In the genomic region with DNA sequence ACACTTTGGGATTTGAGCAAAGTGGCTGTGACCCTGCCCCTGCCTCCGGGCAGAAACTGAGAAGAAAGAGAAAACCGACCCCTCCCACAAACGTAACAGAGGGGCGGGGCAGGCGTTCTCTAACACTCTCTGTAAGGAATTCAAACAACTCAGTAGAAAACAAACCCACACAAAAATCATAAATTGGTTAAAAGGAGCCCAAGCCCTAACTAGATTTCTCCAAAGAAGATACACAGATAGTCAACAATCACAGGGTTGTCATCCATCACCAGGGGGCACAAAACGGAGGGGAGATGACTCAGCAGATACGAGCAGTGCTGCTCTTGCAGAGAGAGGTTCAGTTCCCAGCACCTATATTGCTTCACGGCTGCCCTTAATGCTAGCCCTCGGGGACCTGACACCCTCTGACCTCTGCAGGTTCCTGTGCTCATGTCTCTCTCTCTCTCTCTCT, we compare ENCODE assay signal across 9 mouse cellular contexts.
DNase-seq lines count a peak whose midpoint lies in the region; ATAC-seq and TF ChIP-seq lines count a peak whose summit lies in the region.
"Had no signal": no experiment of that assay in that cellular context is flagged by ENCODE, and none has a peak within 500 bp of the region (broad histone marks: within the 10 kb centered on the region; RNA-seq: fewer than 3 reads in every experiment).

No protein-coding gene starts in this region.

- intact Hi-C loops in gastrocnemius, postnatal 14 days (cut with DNase I; ENCODE audit: low total_unique reads) = loop anchor here (10.0 kb wide), 1 partner anchor 209 kb away; a partner anchor contains a TSS
- intact Hi-C loops in left cerebral cortex, postnatal 14 days (cut with DNase I) = no loop called here

- no peaks in the 10 kb centered on the region for H3K36me3 ChIP-seq in hindbrain, embryonic 15.5 days
- H3K36me3 ChIP-seq in lung, embryonic 15.5 days = no peaks in the 10 kb centered on the region
- no peaks in the 10 kb centered on the region for H3K36me3 ChIP-seq in stomach, postnatal 0 days (ENCODE audit: control insufficient read depth, insufficient read depth, low read length)
- H3K36me3 ChIP-seq: G1E had no signal

- no peak for TF ChIP-seq EP300 in stomach, postnatal 0 days (optimal IDR thresholded peaks at IDR 0.05)

- no peak overlapping the region for H3K9ac ChIP-seq in hindbrain, embryonic 15.5 days
- no peak overlapping the region for H3K9ac ChIP-seq in lung, embryonic 15.5 days
- peak overlapping the region; percentile 31; the same call in 1 of the 2 replicates for H3K9ac ChIP-seq in stomach, postnatal 0 days (ENCODE audit: low read length)

- 0 out of 2 replicates have a peak, but pooled peaks have one; percentile 4 for TF ChIP-seq CTCF in stomach, postnatal 0 days (IDR thresholded peaks at IDR 0.05; ENCODE audit: low read depth)

- H3K27me3 ChIP-seq in hindbrain, embryonic 15.5 days = no peaks in the 10 kb centered on the region
- no peaks in the 10 kb centered on the region for H3K27me3 ChIP-seq in lung, embryonic 15.5 days
- H3K27me3 ChIP-seq in stomach, postnatal 0 days (ENCODE audit: control insufficient read depth, insufficient read depth, low read length) = no peaks in the 10 kb centered on the region

- H3K4me1 ChIP-seq in hindbrain, embryonic 15.5 days (replicated peaks) = 0 out of 2 replicates have a peak, but pooled peaks cover 8% of the 10 kb centered on the region
- peaks cover 25% of the 10 kb centered on the region for H3K4me1 ChIP-seq in lung, embryonic 15.5 days
- no peaks in the 10 kb centered on the region for H3K4me1 ChIP-seq in stomach, postnatal 0 days (replicated peaks; ENCODE audit: control insufficient read depth, insufficient read depth)

- H3K9me3 ChIP-seq in hindbrain, embryonic 15.5 days = no peaks in the 10 kb centered on the region
- H3K9me3 ChIP-seq in lung, embryonic 15.5 days = no peaks in the 10 kb centered on the region
- H3K9me3 ChIP-seq in stomach, postnatal 0 days (ENCODE audit: control insufficient read depth, low read length) = no peaks in the 10 kb centered on the region
- H3K9me3 ChIP-seq: G1E had no signal

- peak overlapping the region; percentile 29 for H3K4me3 ChIP-seq in hindbrain, embryonic 15.5 days
- peak overlapping the region; percentile 14 for H3K4me3 ChIP-seq in lung, embryonic 15.5 days
- peak overlapping the region; percentile 27 for H3K4me3 ChIP-seq in stomach, postnatal 0 days (ENCODE audit: low read depth, low read length)

- 5% methylated on average over 9 of the region's 9 CpGs for WGBS in hindbrain, embryonic 15.5 days
- 4% methylated on average over 9 of the region's 9 CpGs for WGBS in lung, embryonic 15.5 days
- WGBS in stomach, postnatal 0 days = 2% methylated on average over 9 of the region's 9 CpGs

- no peak overlapping the region for H3K27ac ChIP-seq in hindbrain, embryonic 15.5 days (replicated peaks)
- no peak overlapping the region for H3K27ac ChIP-seq in lung, embryonic 15.5 days
- H3K27ac ChIP-seq in stomach, postnatal 0 days (replicated peaks) = no peak overlapping the region

- DNase-seq in gastrocnemius, adult 18-20 months (ENCODE audit: low spot score) = peak; percentile 6
- no peak for DNase-seq in gastrocnemius, postnatal 14 days
- DNase-seq in embryo, embryonic 11 days = peak; percentile 69
- DNase-seq in stomach, postnatal 0 days (ENCODE audit: low spot score) = peak; percentile 30
- no peak for DNase-seq in left cerebral cortex, postnatal 14 days (ENCODE audit: low spot score in 2 of 2)
- DNase-seq in right cerebral cortex, postnatal 10 days (ENCODE audit: low spot score in 2 of 2) = no peak

- peak overlapping the region; percentile 49 for H3K4me2 ChIP-seq in hindbrain, embryonic 15.5 days
- peak overlapping the region; percentile 49 for H3K4me2 ChIP-seq in lung, embryonic 15.5 days
- H3K4me2 ChIP-seq in stomach, postnatal 0 days (replicated peaks; ENCODE audit: low read depth) = peak overlapping the region; percentile 44

- no peak for ATAC-seq in hindbrain, embryonic 15.5 days (ENCODE audit: low FRiP score, low read depth)
- no peak for ATAC-seq in lung, embryonic 15.5 days (ENCODE audit: borderline replicate concordance, extremely low read depth, low FRiP score, low TSS enrichment)
- no peak for ATAC-seq in stomach, postnatal 0 days (ENCODE audit: low FRiP score, low TSS enrichment)

Comparison
In these comparisons a context has a peak if more than half of its experiments do, and no peak if none do; other contexts are left out.
1. DNase-seq: peak in gastrocnemius, adult 18-20 months (single experiment), embryo, embryonic 11 days (single experiment) and stomach, postnatal 0 days (single experiment); none in gastrocnemius, postnatal 14 days (single experiment), left cerebral cortex, postnatal 14 days (0 of 2) and right cerebral cortex, postnatal 10 days (0 of 2).
2. Peak in every context shown above with its lines, with median percentiles within 50 percentile points of each other: H3K4me2 ChIP-seq and H3K4me3 ChIP-seq.